Mouse (Mus musculus): ENCODE measurements around the gene Nav2. TPM values are rescaled to one million over a fixed set of nuclear protein-coding genes. Genes with fewer than 3 reads are reported as not detected.
A peak's percentile ranks its signal among the peaks of the same experiment; 100 is the strongest.

The Nav2 gene
- polyA plus RNA-seq, 1 experiment from 2014 or later: 2.8 TPM

- no peaks in the 10 kb centered on the region for H3K9me3 ChIP-seq (replicated peaks)
- no peak overlapping the region for H3K27ac ChIP-seq
- peak overlapping the region; percentile 65 for H3K4me2 ChIP-seq
- peaks cover 39% of the 10 kb centered on the region for H3K4me1 ChIP-seq
- WGBS (ENCODE audit: insufficient replicate concordance): 3% methylated on average over 31 of the region's 31 CpGs
- H3K36me3 ChIP-seq: no peaks in the 10 kb centered on the region
- 0 out of 2 replicates have a peak, but pooled peaks have one; percentile 22 for ATAC-seq
- peak overlapping the region; percentile 37; the same call in 1 of the 2 replicates for H3K9ac ChIP-seq
- H3K27me3 ChIP-seq (replicated peaks): peaks cover 45% of the 10 kb centered on the region
- peak overlapping the region; percentile 41 for H3K4me3 ChIP-seq
Measured at GRCm38 (mm10) chr7:49303600-49304411, 395.3 kb downstream of the Nav2 start.

- no peak overlapping the region for H3K4me3 ChIP-seq
- H3K36me3 ChIP-seq: no peaks in the 10 kb centered on the region
- H3K27me3 ChIP-seq (replicated peaks): peaks cover 31% of the 10 kb centered on the region
- 0 out of 2 replicates have a peak, but pooled peaks cover 5% of the 10 kb centered on the region for H3K9me3 ChIP-seq (replicated peaks)
- no peak overlapping the region for H3K9ac ChIP-seq
- H3K4me2 ChIP-seq: no peak overlapping the region
- no peak overlapping the region for H3K27ac ChIP-seq
- 73% methylated on average over 6 of the region's 6 CpGs for WGBS (ENCODE audit: insufficient replicate concordance)
- peaks cover 35% of the 10 kb centered on the region for H3K4me1 ChIP-seq
- ATAC-seq: no peak
Measured at GRCm38 (mm10) chr7:49307717-49308116, 399.2 kb downstream of the Nav2 start.

- Histone ChIP-seq H3K4me2 (no peak overlapping the region), H3K9ac (no peak overlapping the region), H3K27ac (no peak overlapping the region), H3K4me3 (no peak overlapping the region), H3K9me3 (replicated peaks) (0 out of 2 replicates have a peak, but pooled peaks cover 5% of the 10 kb centered on the region), H3K4me1 (peaks cover 23% of the 10 kb centered on the region), H3K27me3 (replicated peaks) (peaks cover 16% of the 10 kb centered on the region), H3K36me3 (no peaks in the 10 kb centered on the region)
- WGBS (ENCODE audit: insufficient replicate concordance): 46% methylated on average over 5 of the region's 5 CpGs
- ATAC-seq: peak; percentile 70; the same call in 1 of the 2 replicates
Measured at GRCm38 (mm10) chr7:49309746-49310145, 401.2 kb downstream of the Nav2 start.

- Histone ChIP-seq H3K36me3 (no peaks in the 10 kb centered on the region), H3K27me3 (replicated peaks) (no peaks in the 10 kb centered on the region), H3K4me2 (no peak overlapping the region), H3K9ac (no peak overlapping the region), H3K4me1 (peaks cover 18% of the 10 kb centered on the region), H3K9me3 (replicated peaks) (0 out of 2 replicates have a peak, but pooled peaks cover 5% of the 10 kb centered on the region), H3K27ac (no peak overlapping the region), H3K4me3 (no peak overlapping the region)
- WGBS (ENCODE audit: insufficient replicate concordance): 69% methylated on average over 7 of the region's 7 CpGs
- no peak for ATAC-seq
Measured at GRCm38 (mm10) chr7:49313945-49314344, 405.4 kb downstream of the Nav2 start.

GRCm38 (mm10) chr7:49315033-49315432 lies 406.5 kb downstream of the Nav2 start:
- Histone ChIP-seq H3K9ac (no peak overlapping the region), H3K4me1 (peaks cover 24% of the 10 kb centered on the region), H3K4me3 (no peak overlapping the region), H3K27me3 (replicated peaks) (no peaks in the 10 kb centered on the region), H3K4me2 (no peak overlapping the region), H3K27ac (no peak overlapping the region), H3K36me3 (no peaks in the 10 kb centered on the region), H3K9me3 (replicated peaks) (0 out of 2 replicates have a peak, but pooled peaks cover 5% of the 10 kb centered on the region)
- no peak for ATAC-seq
- 44% methylated on average over 3 of the region's 3 CpGs for WGBS (ENCODE audit: insufficient replicate concordance)

- Histone ChIP-seq H3K27ac (no peak overlapping the region), H3K27me3 (replicated peaks) (no peaks in the 10 kb centered on the region), H3K4me3 (no peak overlapping the region), H3K4me1 (peaks cover 35% of the 10 kb centered on the region), H3K9me3 (replicated peaks) (0 out of 2 replicates have a peak, but pooled peaks cover 5% of the 10 kb centered on the region), H3K9ac (no peak overlapping the region), H3K4me2 (no peak overlapping the region), H3K36me3 (no peaks in the 10 kb centered on the region)
- 62% methylated on average over 3 of the region's 3 CpGs for WGBS (ENCODE audit: insufficient replicate concordance)
- ATAC-seq: no peak
Measured at GRCm38 (mm10) chr7:49316600-49316999, 408.1 kb downstream of the Nav2 start.

GRCm38 (mm10) chr7:49318183-49318897 lies 409.8 kb downstream of the Nav2 start:
- Histone ChIP-seq H3K27me3 (replicated peaks) (no peaks in the 10 kb centered on the region), H3K36me3 (no peaks in the 10 kb centered on the region), H3K4me2 (no peak overlapping the region), H3K4me1 (peaks cover 48% of the 10 kb centered on the region), H3K9ac (no peak overlapping the region), H3K27ac (no peak overlapping the region), H3K4me3 (no peak overlapping the region), H3K9me3 (replicated peaks) (no peaks in the 10 kb centered on the region)
- WGBS (ENCODE audit: insufficient replicate concordance): 67% methylated on average over 15 of the region's 15 CpGs
- ATAC-seq: no peak

- 0 out of 2 replicates have a peak overlapping the region, but pooled peaks have one; percentile 93 for H3K27ac ChIP-seq
- ATAC-seq: no peak
Measured at GRCm38 (mm10) chr7:49318898-49319293, 410.4 kb downstream of the Nav2 start.

GRCm38 (mm10) chr7:49319981-49320380 lies 411.5 kb downstream of the Nav2 start:
- WGBS (ENCODE audit: insufficient replicate concordance): 33% methylated on average over 1 of the region's 1 CpGs
- H3K36me3 ChIP-seq: no peaks in the 10 kb centered on the region
- no peak overlapping the region for H3K4me3 ChIP-seq
- H3K4me2 ChIP-seq: peak overlapping the region; percentile 27
- H3K4me1 ChIP-seq: peaks cover 51% of the 10 kb centered on the region
- peak; percentile 75 for ATAC-seq
- no peaks in the 10 kb centered on the region for H3K9me3 ChIP-seq (replicated peaks)
- H3K27ac ChIP-seq: peak overlapping the region; percentile 93
- no peaks in the 10 kb centered on the region for H3K27me3 ChIP-seq (replicated peaks)
- no peak overlapping the region for H3K9ac ChIP-seq

More at GRCm38 (mm10) chr7:49318898-49319293, 410.4 kb downstream of the Nav2 start:
- Histone ChIP-seq H3K9me3 (replicated peaks) (no peaks in the 10 kb centered on the region), H3K4me1 (peaks cover 51% of the 10 kb centered on the region), H3K36me3 (no peaks in the 10 kb centered on the region), H3K27me3 (replicated peaks) (no peaks in the 10 kb centered on the region), H3K9ac (no peak overlapping the region), H3K4me2 (no peak overlapping the region), H3K4me3 (no peak overlapping the region)
- WGBS (ENCODE audit: insufficient replicate concordance): 81% methylated on average over 8 of the region's 8 CpGs

GRCm38 (mm10) chr7:49321124-49321531 lies 412.6 kb downstream of the Nav2 start:
- peak overlapping the region; percentile 54 for H3K9ac ChIP-seq

GRCm38 (mm10) chr7:49322179-49322578 lies 413.7 kb downstream of the Nav2 start:
- no peaks in the 10 kb centered on the region for H3K36me3 ChIP-seq
- H3K9me3 ChIP-seq (replicated peaks): no peaks in the 10 kb centered on the region
- peak; percentile 75 for ATAC-seq
- peak overlapping the region; percentile 54 for H3K4me2 ChIP-seq
- H3K27ac ChIP-seq: peak overlapping the region; percentile 93
- no peaks in the 10 kb centered on the region for H3K27me3 ChIP-seq (replicated peaks)
- H3K9ac ChIP-seq: peak overlapping the region; percentile 54
- no peak overlapping the region for H3K4me3 ChIP-seq
- peaks cover 69% of the 10 kb centered on the region for H3K4me1 ChIP-seq
- 35% methylated on average over 2 of the region's 2 CpGs for WGBS (ENCODE audit: insufficient replicate concordance)

More at GRCm38 (mm10) chr7:49321124-49321531, 412.6 kb downstream of the Nav2 start:
- peak; percentile 88 for ATAC-seq
- H3K4me1 ChIP-seq: peaks cover 58% of the 10 kb centered on the region
- no peak overlapping the region for H3K4me3 ChIP-seq
- H3K27ac ChIP-seq: peak overlapping the region; percentile 93
- whole genome bisulfite sequencing (ENCODE audit: insufficient replicate concordance): 27% methylated on average over 8 of the region's 8 CpGs
- no peaks in the 10 kb centered on the region for H3K9me3 ChIP-seq (replicated peaks)
- H3K27me3 ChIP-seq (replicated peaks): no peaks in the 10 kb centered on the region
- peak overlapping the region; percentile 54 for H3K4me2 ChIP-seq
- H3K36me3 ChIP-seq: no peaks in the 10 kb centered on the region

- H3K9ac ChIP-seq: no peak overlapping the region
- no peaks in the 10 kb centered on the region for H3K9me3 ChIP-seq (replicated peaks)
- no peaks in the 10 kb centered on the region for H3K27me3 ChIP-seq (replicated peaks)
- 79% methylated on average over 2 of the region's 2 CpGs for WGBS (ENCODE audit: insufficient replicate concordance)
- H3K4me3 ChIP-seq: no peak overlapping the region
- H3K36me3 ChIP-seq: no peaks in the 10 kb centered on the region
- H3K4me2 ChIP-seq: no peak overlapping the region
- H3K27ac ChIP-seq: no peak overlapping the region
- no peak for ATAC-seq
- peaks cover 68% of the 10 kb centered on the region for H3K4me1 ChIP-seq
Measured at GRCm38 (mm10) chr7:49324575-49324974, 416.1 kb downstream of the Nav2 start.

Measured in liver, embryonic 12.5 days (tissue).